Mouse (Mus musculus): ENCODE results near the gene Arap2.

- TF ChIP-seq CTCF (IDR thresholded peaks at IDR 0.05) (no peak), EP300 (IDR thresholded peaks at IDR 0.05; ENCODE audit: insufficient read depth, low read depth, low read length) (no peak)
These were observed 88.6 kb downstream of the Arap2 start for GRCm38 (mm10) chr5:62677390-62677789.

Measured in heart, adult 2 months (tissue).